Mouse (Mus musculus): ENCODE data around the gene Ccdc153. TPM values are rescaled to one million over a fixed set of nuclear protein-coding genes. Genes with fewer than 3 reads are reported as not detected.

Gene Ccdc153
- total and polyA plus RNA-seq, 3 experiments = not detected

DNA sequence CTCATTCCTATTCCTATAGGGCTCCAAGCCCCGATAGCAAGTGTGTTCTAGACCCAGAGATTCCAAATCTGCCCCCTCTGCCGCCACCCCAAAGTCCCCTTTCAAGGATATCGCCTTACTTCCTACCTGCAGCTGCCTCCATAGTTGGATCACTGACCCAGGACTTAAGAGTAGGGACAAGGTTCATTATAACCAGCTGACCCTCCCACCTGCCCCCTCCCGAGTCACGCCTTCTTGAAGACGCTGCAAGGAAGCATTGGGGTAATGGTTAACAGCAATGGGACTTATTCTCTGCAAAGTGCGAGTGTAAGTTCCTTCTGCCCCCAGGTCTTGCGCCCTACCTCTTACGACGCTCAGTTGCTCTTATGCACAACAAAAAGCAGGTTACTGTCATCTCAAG is 10.8 kb downstream of the Ccdc153 start, which contains the start of gene Pdzd3:
Pdzd3 (minus strand) TSS at position 158 of the 400 bp plus-strand sequence.
- Histone ChIP-seq H3K27me3 (ENCODE audit: control insufficient read depth in 1 of 2, insufficient read depth in 2 of 2, low read length in 2 of 2) (no peaks in the 10 kb centered on the region), H3K36me3 (ENCODE audit: control insufficient read depth in 1 of 2, insufficient read depth in 2 of 2, low read length in 2 of 2) (peaks cover 0 to 7% of the 10 kb centered on the region in 2 experiments; a peak in 2 of 4 replicates), H3K9me3 (replicated peaks; ENCODE audit: insufficient read depth, low read length) (no peaks in the 10 kb centered on the region), H3K27ac (ENCODE audit: control insufficient read depth, low read depth, low read length) (no peak within 1 kb of the TSS), H3K4me3 (ENCODE audit: control insufficient read depth in 1 of 2, insufficient read depth in 1 of 2, low read depth in 2 of 2, low read length in 2 of 2) (no peak within 1 kb of the TSS), H3K4me1 (ENCODE audit: control insufficient read depth in 1 of 2, insufficient read depth in 2 of 2, low read length in 2 of 2) (peaks cover 0 to 11% of the 10 kb centered on the region in 2 experiments; a peak in 2 of 4 replicates), H3K79me2 (ENCODE audit: control insufficient read depth, insufficient read depth, low read length, poor library complexity) (no peaks in the 10 kb centered on the region), H3K9ac (ENCODE audit: control insufficient read depth, low read depth, low read length, poor library complexity, severe bottlenecking) (no peak within 1 kb of the TSS)
- no peak for DNase-seq (ENCODE audit: low read depth, low spot score)
- no peak for TF ChIP-seq EP300 (IDR thresholded peaks at IDR 0.05; ENCODE audit: low read depth in 1 of 2, low read length in 2 of 2)
- no peak for TF ChIP-seq JUND (IDR thresholded peaks at IDR 0.05; ENCODE audit: low read depth, low read length)
- no peak for TF ChIP-seq CHD2 (IDR thresholded peaks at IDR 0.05; ENCODE audit: low read length)
- TF ChIP-seq ZMIZ1 (IDR thresholded peaks at IDR 0.05; ENCODE audit: low read depth, low read length) = no peak
- no peak for TF ChIP-seq USF2 (IDR thresholded peaks at IDR 0.05; ENCODE audit: borderline replicate concordance in 1 of 2, insufficient read depth in 1 of 2, low read depth in 1 of 2, low read length in 2 of 2)
- TF ChIP-seq POLR2AphosphoS5 (IDR thresholded peaks at IDR 0.05; ENCODE audit: borderline replicate concordance, low read depth, low read length) = no peak
- TF ChIP-seq BHLHE40 (IDR thresholded peaks at IDR 0.05; ENCODE audit: borderline replicate concordance, low read depth, low read length) = no peak
- no peak for TF ChIP-seq RCOR1 (IDR thresholded peaks at IDR 0.05; ENCODE audit: low read depth, low read length)
- no peak for TF ChIP-seq UBTF (IDR thresholded peaks at IDR 0.05; ENCODE audit: borderline replicate concordance, insufficient read depth, low read depth, low read length)
- TF ChIP-seq NRF1 (IDR thresholded peaks at IDR 0.05; ENCODE audit: insufficient read depth, low read depth, low read length, poor library complexity, severe bottlenecking) = no peak
- no peak for TF ChIP-seq GABPA (IDR thresholded peaks at IDR 0.05; ENCODE audit: low read depth, low read length)
- no peak for TF ChIP-seq RAD21 (IDR thresholded peaks at IDR 0.05; ENCODE audit: low read depth, low read length)
- TF ChIP-seq MEF2A (IDR thresholded peaks at IDR 0.05; ENCODE audit: extremely low read depth, insufficient replicate concordance, low read depth, low read length, poor library complexity, severe bottlenecking) = no peak

DNA sequence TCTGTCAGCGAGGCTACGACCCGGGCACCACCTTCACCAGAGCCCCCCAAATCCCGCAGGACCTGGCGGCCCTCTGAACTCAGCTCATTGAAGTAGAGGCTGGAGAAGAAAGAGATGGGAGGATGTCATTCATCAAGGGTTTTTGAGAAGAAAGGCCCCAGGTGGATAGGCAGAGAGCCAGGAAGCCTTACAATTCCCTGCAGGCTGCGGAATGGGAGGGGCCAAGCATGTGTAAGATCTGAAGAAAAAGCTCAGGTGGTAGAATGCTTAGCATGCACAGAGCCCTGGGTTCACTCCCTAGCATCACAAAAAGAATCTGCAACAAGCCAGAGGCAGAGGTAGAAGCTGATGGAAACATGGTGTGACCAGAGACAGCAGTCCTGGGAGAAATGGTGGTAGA is 13.0 kb downstream of the Ccdc153 start:
- H3K4me3 ChIP-seq (ENCODE audit: control insufficient read depth in 1 of 2, insufficient read depth in 1 of 2, low read depth in 2 of 2, low read length in 2 of 2) = no peak overlapping the region
- H3K9ac ChIP-seq (ENCODE audit: control insufficient read depth, low read depth, low read length, poor library complexity, severe bottlenecking) = no peak overlapping the region
- peaks cover 0 to 7% of the 10 kb centered on the region in 2 experiments; a peak in 2 of 4 replicates for H3K36me3 ChIP-seq (ENCODE audit: control insufficient read depth in 1 of 2, insufficient read depth in 2 of 2, low read length in 2 of 2)
- H3K9me3 ChIP-seq (replicated peaks; ENCODE audit: insufficient read depth, low read length) = no peaks in the 10 kb centered on the region
- H3K27me3 ChIP-seq (ENCODE audit: control insufficient read depth in 1 of 2, insufficient read depth in 2 of 2, low read length in 2 of 2) = no peaks in the 10 kb centered on the region
- DNase-seq (ENCODE audit: low read depth, low spot score) = no peak
- no peak for TF ChIP-seq RCOR1 (IDR thresholded peaks at IDR 0.05; ENCODE audit: low read depth, low read length)
- TF ChIP-seq USF1 (IDR thresholded peaks at IDR 0.05; ENCODE audit: low read depth, low read length) = no peak
- no peak for TF ChIP-seq POLR2AphosphoS2 (IDR thresholded peaks at IDR 0.05; ENCODE audit: low read length)
- no peak for TF ChIP-seq TCF12 (IDR thresholded peaks at IDR 0.05; ENCODE audit: low read depth, low read length)
- no peak for TF ChIP-seq POLR2A (IDR thresholded peaks at IDR 0.05; ENCODE audit: control insufficient read depth in 1 of 2, insufficient read depth in 1 of 2, low read depth in 1 of 2, low read length in 2 of 2, poor library complexity in 1 of 2)
- no peak for TF ChIP-seq CTCF (IDR thresholded peaks at IDR 0.05 in 2 of 3, conservative IDR thresholded peaks at IDR 0.05 in 1 of 3; ENCODE audit: control insufficient read depth in 1 of 3, insufficient read depth in 1 of 3, low read depth in 2 of 3, low read length in 3 of 3, poor library complexity in 1 of 3, severe bottlenecking in 1 of 3)
- TF ChIP-seq UBTF (IDR thresholded peaks at IDR 0.05; ENCODE audit: borderline replicate concordance, insufficient read depth, low read depth, low read length) = no peak
- TF ChIP-seq MAX (IDR thresholded peaks at IDR 0.05; ENCODE audit: low read length) = no peak
- no peak for TF ChIP-seq ZMIZ1 (IDR thresholded peaks at IDR 0.05; ENCODE audit: low read depth, low read length)
- TF ChIP-seq MAFK (IDR thresholded peaks at IDR 0.05; ENCODE audit: borderline replicate concordance, low read depth, low read length) = no peak
- no peak for TF ChIP-seq TBP (IDR thresholded peaks at IDR 0.05; ENCODE audit: low read depth, low read length)
- no peak for TF ChIP-seq E2F4 (IDR thresholded peaks at IDR 0.05; ENCODE audit: borderline replicate concordance, low read depth, low read length)
- no peak for TF ChIP-seq RAD21 (IDR thresholded peaks at IDR 0.05; ENCODE audit: low read depth, low read length)
- no peak for TF ChIP-seq ETS1 (IDR thresholded peaks at IDR 0.05; ENCODE audit: low read depth, low read length)
- TF ChIP-seq HCFC1 (IDR thresholded peaks at IDR 0.05; ENCODE audit: low read depth, low read length) = no peak
- TF ChIP-seq MYB (IDR thresholded peaks at IDR 0.05; ENCODE audit: low read depth, low read length) = no peak
- TF ChIP-seq POLR2AphosphoS5 (IDR thresholded peaks at IDR 0.05; ENCODE audit: borderline replicate concordance, low read depth, low read length) = no peak
- peaks cover 0 to 11% of the 10 kb centered on the region in 2 experiments; a peak in 2 of 4 replicates for H3K4me1 ChIP-seq (ENCODE audit: control insufficient read depth in 1 of 2, insufficient read depth in 2 of 2, low read length in 2 of 2)
- no peak overlapping the region for H3K27ac ChIP-seq (ENCODE audit: control insufficient read depth, low read depth, low read length)
- no peaks in the 10 kb centered on the region for H3K79me2 ChIP-seq (ENCODE audit: control insufficient read depth, insufficient read depth, low read length, poor library complexity)

Measured in MEL (cell line).